Mouse (Mus musculus) neural tube, embryonic 14.5 days (tissue): ENCODE data around the gene Phtf2. TPM values are rescaled to one million over a fixed set of nuclear protein-coding genes. Genes with fewer than 3 reads are reported as not detected.
A peak's percentile ranks its signal among the peaks of the same experiment; 100 is the strongest.
"Not testable (repeated sequence)": the region's sequence is repeated elsewhere in the genome, so short reads cannot be mapped to it uniquely, and the experiment has no call there.

Experiments
- ATAC-seq: fragments of 200-750 bp; cut with Nextera tagmentation; 2 replicates; pipeline ENCODE4 v1.8.0; 2017; ENCODE audit warnings: low read depth, mild to moderate bottlenecking, moderate TSS enrichment, moderate library complexity
- H3K27ac ChIP-seq: fragments of 300-500 bp; sonication (generic); 2 replicates; pipeline ENCODE4 v1.5.1; 2014; ENCODE audit warnings: low read depth, mild to moderate bottlenecking, control low read depth, low read length, moderate library complexity, mixed read lengths
- H3K27me3 ChIP-seq: fragments of 300-500 bp; sonication (generic); 2 replicates; pipeline ENCODE4 v1.6.1; 2014; ENCODE audit warnings: low read length; ENCODE audit not compliant: control insufficient read depth, insufficient read depth
- H3K36me3 ChIP-seq: fragments of 300-500 bp; sonication (generic); 2 replicates; pipeline ENCODE4 v1.6.1; 2014; ENCODE audit warnings: low read length, mixed read lengths; ENCODE audit not compliant: control insufficient read depth, insufficient read depth
- H3K4me1 ChIP-seq: fragments of 300-500 bp; sonication (generic); 2 replicates; pipeline ENCODE4 v1.6.1; 2014; ENCODE audit warnings: low read length; ENCODE audit not compliant: control insufficient read depth, insufficient read depth
- H3K4me2 ChIP-seq: fragments of 300-500 bp; sonication (generic); 2 replicates; pipeline ENCODE4 v1.6.1; 2014; ENCODE audit warnings: mild to moderate bottlenecking, low read depth, low read length, control low read depth
- H3K4me3 ChIP-seq: fragments of 300-500 bp; sonication (generic); 2 replicates; pipeline ENCODE4 v1.5.1; 2014; ENCODE audit warnings: low read depth, low read length, control low read depth, mixed read lengths
- H3K9ac ChIP-seq: fragments of 300-500 bp; sonication (generic); replicated peaks from 2 replicates; pipeline ENCODE4 v1.6.1; 2014; ENCODE audit warnings: low read depth, mild to moderate bottlenecking, control low read depth, low read length, mixed read lengths
- H3K9me3 ChIP-seq: fragments of 300-500 bp; sonication (generic); 2 replicates; pipeline ENCODE4 v1.6.1; 2016; ENCODE audit warnings: low read length; ENCODE audit not compliant: control insufficient read depth
- WGBS: fragments of 180-500 bp; shearing (Covaris S2); extraction: QIAGEN DNeasy Blood & Tissue Kit; methylation state at CpG from one replicate; pipeline ENCODE4 v1.1.7; 2014; 5-methylcytosine and 5-hydroxymethylcytosine counted together
- polyA plus RNA-seq: library from polyadenylated mRNA; unstranded; fragments of >200 nt; fragmentation: Nextera tagmentation; extraction: Ambion mirVana; gene quantifications from 2 replicates; pipeline ENCODE4 v1.2.1, GENCODE M21; 2014

The Phtf2 gene
- polyA plus RNA-seq, 1 experiment from 2014 or later: 37.1 TPM

GRCm38 (mm10) chr5:20748856-20749255, 133.1 kb downstream of the Phtf2 start:
- Histone ChIP-seq H3K9ac (no peak overlapping the region), H3K4me2 (no peak overlapping the region), H3K4me1 (0 out of 2 replicates have a peak, but pooled peaks cover 3% of the 10 kb centered on the region), H3K36me3 (no peaks in the 10 kb centered on the region), H3K9me3 (no peaks in the 10 kb centered on the region), H3K27me3 (no peaks in the 10 kb centered on the region), H3K27ac (no peak overlapping the region), H3K4me3 (no peak overlapping the region)
- WGBS: 86% methylated on average over 8 of the region's 8 CpGs
- no peak for ATAC-seq

DNA sequence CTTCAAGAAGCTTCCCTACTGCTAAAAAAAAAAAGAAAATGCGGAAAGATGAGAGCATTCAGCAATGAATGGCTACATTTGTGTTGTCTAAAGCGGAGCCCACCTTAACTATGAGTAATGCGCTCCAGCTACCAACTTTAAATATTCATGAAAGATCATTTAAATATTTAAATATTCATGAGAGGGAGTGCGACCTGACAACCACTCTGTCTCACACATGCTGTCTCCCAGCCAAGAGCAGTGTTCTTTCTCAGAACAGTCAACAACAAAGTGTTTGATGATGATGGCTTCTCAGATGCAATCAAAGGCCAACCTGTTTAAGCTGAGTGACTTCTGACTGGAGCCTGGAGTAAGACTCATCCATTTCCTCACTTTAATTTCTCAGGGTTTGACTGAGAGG, 133.8 kb downstream of the Phtf2 start:
- Histone ChIP-seq H3K4me2 (no peak overlapping the region), H3K9ac (no peak overlapping the region), H3K9me3 (no peaks in the 10 kb centered on the region), H3K4me3 (no peak overlapping the region), H3K4me1 (0 out of 2 replicates have a peak, but pooled peaks cover 3% of the 10 kb centered on the region), H3K27ac (no peak overlapping the region), H3K27me3 (no peaks in the 10 kb centered on the region), H3K36me3 (no peaks in the 10 kb centered on the region)
- peak; percentile 45; the same call in 1 of the 2 replicates for ATAC-seq
- 33% methylated on average over 4 of the region's 4 CpGs for WGBS

- Histone ChIP-seq H3K4me1 (no peaks in the 10 kb centered on the region), H3K9me3 (no peaks in the 10 kb centered on the region), H3K27ac (no peak overlapping the region), H3K27me3 (no peaks in the 10 kb centered on the region), H3K4me3 (no peak overlapping the region), H3K9ac (no peak overlapping the region), H3K4me2 (no peak overlapping the region), H3K36me3 (no peaks in the 10 kb centered on the region)
- WGBS: 65% methylated on average over 8 of the region's 8 CpGs
- peak; percentile 45; the same call in 1 of the 2 replicates for ATAC-seq
These were observed 140.0 kb downstream of the Phtf2 start for GRCm38 (mm10) chr5:20741936-20742335.

GRCm38 (mm10) chr5:20741193-20741592, 140.7 kb downstream of the Phtf2 start:
- H3K27me3 ChIP-seq: no peaks in the 10 kb centered on the region
- no peaks in the 10 kb centered on the region for H3K4me1 ChIP-seq
- no peaks in the 10 kb centered on the region for H3K9me3 ChIP-seq
- no peaks in the 10 kb centered on the region for H3K36me3 ChIP-seq
- peak; percentile 29; the same call in 1 of the 2 replicates for ATAC-seq
- H3K4me3 ChIP-seq: no peak overlapping the region
- H3K27ac ChIP-seq: no peak overlapping the region
- 87% methylated on average over 6 of the region's 6 CpGs for WGBS
- H3K9ac ChIP-seq: no peak overlapping the region
- no peak overlapping the region for H3K4me2 ChIP-seq

- no peak overlapping the region for H3K27ac ChIP-seq
- 53% methylated on average over 2 of the region's 2 CpGs for WGBS
- H3K4me2 ChIP-seq: no peak overlapping the region
- H3K4me1 ChIP-seq: no peaks in the 10 kb centered on the region
- no peaks in the 10 kb centered on the region for H3K9me3 ChIP-seq
- no peaks in the 10 kb centered on the region for H3K36me3 ChIP-seq
- no peak overlapping the region for H3K4me3 ChIP-seq
- H3K27me3 ChIP-seq: no peaks in the 10 kb centered on the region
- ATAC-seq: no peak
- H3K9ac ChIP-seq: no peak overlapping the region
These were observed 143.1 kb downstream of the Phtf2 start for GRCm38 (mm10) chr5:20738795-20739194.

DNA sequence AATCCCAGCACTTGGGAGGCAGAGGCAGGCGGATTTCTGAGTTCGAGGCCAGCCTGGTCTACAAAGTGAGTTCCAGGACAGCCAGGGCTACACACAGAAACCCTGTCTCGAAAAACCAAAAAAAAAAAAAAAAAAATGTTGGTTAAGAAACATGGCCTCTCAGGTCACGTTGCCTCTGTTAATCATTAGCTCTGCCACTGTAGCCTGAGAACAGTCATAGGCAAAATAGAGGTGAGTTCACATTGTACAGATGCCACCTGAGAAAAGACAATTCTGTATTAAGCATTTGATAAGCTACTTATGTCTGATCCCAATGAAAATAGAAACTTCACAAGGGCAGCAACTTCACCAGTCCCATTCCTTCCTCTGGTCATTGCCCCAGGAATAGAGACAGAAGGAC, 158.7 kb downstream of the Phtf2 start:
- not testable (repeated sequence) for H3K9me3 ChIP-seq, H3K4me2 ChIP-seq, H3K27me3 ChIP-seq, H3K4me1 ChIP-seq, H3K9ac ChIP-seq, H3K36me3 ChIP-seq, H3K27ac ChIP-seq, H3K4me3 ChIP-seq, ATAC-seq
- WGBS: 88% methylated on average over 4 of the region's 4 CpGs

- Histone ChIP-seq H3K4me3 (no peak overlapping the region), H3K4me2 (no peak overlapping the region), H3K9ac (no peak overlapping the region), H3K36me3 (no peaks in the 10 kb centered on the region), H3K27me3 (no peaks in the 10 kb centered on the region), H3K9me3 (no peaks in the 10 kb centered on the region), H3K4me1 (no peaks in the 10 kb centered on the region), H3K27ac (no peak overlapping the region)
- WGBS: 67% methylated on average over 4 of the region's 4 CpGs
- no peak for ATAC-seq
These were observed 161.6 kb downstream of the Phtf2 start for GRCm38 (mm10) chr5:20720201-20720900.

- H3K4me2 ChIP-seq, H3K4me3 ChIP-seq, H3K36me3 ChIP-seq, H3K9ac ChIP-seq, H3K4me1 ChIP-seq, H3K27me3 ChIP-seq, H3K27ac ChIP-seq, H3K9me3 ChIP-seq, ATAC-seq: not testable (repeated sequence)
- 91% methylated on average over 6 of the region's 6 CpGs for WGBS
These were observed 165.9 kb downstream of the Phtf2 start for GRCm38 (mm10) chr5:20715980-20716379.

DNA sequence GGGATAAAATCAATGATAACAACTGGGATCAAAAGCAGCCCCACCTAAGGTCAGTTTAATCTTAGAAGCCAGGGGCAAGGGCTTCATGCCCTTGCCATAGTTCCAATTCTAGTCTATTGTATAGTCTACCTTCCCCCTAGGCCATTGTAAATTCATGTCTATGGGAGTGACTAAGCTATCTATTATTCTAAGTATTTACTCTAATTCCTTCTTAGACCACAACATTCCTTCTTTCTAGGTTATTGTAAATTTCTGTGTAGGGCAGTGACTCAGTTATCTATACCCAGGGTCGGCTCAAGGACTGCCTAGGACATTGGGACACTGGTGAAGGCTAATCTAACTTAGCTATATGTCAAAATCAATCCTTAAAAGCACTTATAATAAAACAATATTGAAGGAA, 167.3 kb downstream of the Phtf2 start:
- H3K4me2 ChIP-seq, H3K4me3 ChIP-seq, H3K36me3 ChIP-seq, H3K9ac ChIP-seq, H3K27me3 ChIP-seq, H3K9me3 ChIP-seq, H3K4me1 ChIP-seq, H3K27ac ChIP-seq, ATAC-seq: not testable (repeated sequence)
- WGBS: 87% methylated on average over 1 of the region's 1 CpGs
